Mouse (Mus musculus) heart, embryonic 14.5 days (tissue): ENCODE data around the gene 4930432M17Rik. TPM values are rescaled to one million over a fixed set of nuclear protein-coding genes. Genes with fewer than 3 reads are reported as not detected.

Source experiments
- ATAC-seq: fragments of 200-750 bp; cut with Nextera tagmentation; 2 replicates; pipeline ENCODE4 v1.8.0; 2017; ENCODE audit warnings: low read depth, moderate TSS enrichment; ENCODE audit not compliant: insufficient number of reproducible peaks, insufficient read depth, low FRiP score
- H3K27ac ChIP-seq, 2 experiments: fragments of 200-500 bp in 1 of 2; fragments of 300-500 bp in 1 of 2; sonication (generic) in 1 of 2; replicated peaks in 1 of 2; 2 replicates each; pipeline ENCODE4 v1.5.1; 2012 to 2014; ENCODE audit warnings: low read depth in 2 of 2, low read length in 2 of 2, control low read depth in 1 of 2, mild to moderate bottlenecking in 1 of 2, mixed read lengths in 1 of 2; ENCODE audit not compliant: control insufficient read depth in 1 of 2, insufficient read depth in 1 of 2
- H3K27me3 ChIP-seq: fragments of 300-500 bp; sonication (generic); 2 replicates; pipeline ENCODE4 v1.6.1; 2014; ENCODE audit warnings: mild to moderate bottlenecking, low read length, control low read depth; ENCODE audit not compliant: control insufficient read depth, insufficient read depth
- H3K36me3 ChIP-seq: fragments of 300-500 bp; sonication (generic); 2 replicates; pipeline ENCODE4 v1.6.1; 2014; ENCODE audit warnings: mild to moderate bottlenecking, control low read depth, low read length, mixed read lengths; ENCODE audit not compliant: control insufficient read depth, insufficient read depth
- H3K4me1 ChIP-seq, 2 experiments: fragments of 200-500 bp in 1 of 2; fragments of 300-500 bp in 1 of 2; sonication (generic) in 1 of 2; 2 replicates each; pipeline ENCODE4 v1.6.1; 2012 to 2014; ENCODE audit warnings: low read length in 2 of 2, control low read depth in 1 of 2, mixed read lengths in 1 of 2; ENCODE audit not compliant: control insufficient read depth in 2 of 2, insufficient read depth in 2 of 2
- H3K4me2 ChIP-seq: fragments of 300-500 bp; sonication (generic); 2 replicates; pipeline ENCODE4 v1.6.1; 2014; ENCODE audit warnings: mild to moderate bottlenecking, low read length
- H3K4me3 ChIP-seq, 2 experiments: fragments of 200-500 bp in 1 of 2; fragments of 300-500 bp in 1 of 2; sonication (generic) in 1 of 2; 2 replicates each; pipeline ENCODE4 v1.5.1; 2012 to 2014; ENCODE audit warnings: low read length in 2 of 2, mild to moderate bottlenecking in 2 of 2, control low read depth in 1 of 2, low read depth in 1 of 2, moderate library complexity in 1 of 2; ENCODE audit not compliant: control insufficient read depth in 1 of 2, insufficient read depth in 1 of 2
- H3K9ac ChIP-seq: fragments of 300-500 bp; sonication (generic); 2 replicates; pipeline ENCODE4 v1.6.1; 2014; ENCODE audit warnings: mild to moderate bottlenecking, low read length
- H3K9me3 ChIP-seq: fragments of 300-500 bp; sonication (generic); 2 replicates; pipeline ENCODE4 v1.6.1; 2016; ENCODE audit warnings: low read length, control low read depth; ENCODE audit not compliant: control insufficient read depth
- WGBS: fragments of 180-500 bp; shearing (Covaris S2); extraction: QIAGEN DNeasy Blood & Tissue Kit; methylation state at CpG from one replicate; pipeline ENCODE4 v1.1.7; 2014; 5-methylcytosine and 5-hydroxymethylcytosine counted together
- polyA plus RNA-seq: library from polyadenylated mRNA; unstranded; fragments of >200 nt; fragmentation: Nextera tagmentation; extraction: Ambion mirVana; gene quantifications from 2 replicates; pipeline ENCODE4 v1.2.1, GENCODE M21; 2014

Gene 4930432M17Rik
- polyA plus RNA-seq, 1 experiment from 2014 or later, result not detected

GRCm38 (mm10) chr3:121648238-121648778 is 22.3 kb upstream of the 4930432M17Rik start:
- no peaks in the 10 kb centered on the region for H3K27me3 ChIP-seq
- H3K9me3 ChIP-seq, result no peaks in the 10 kb centered on the region
- no peak overlapping the region for H3K4me3 ChIP-seq
- no peaks in the 10 kb centered on the region for H3K36me3 ChIP-seq
- 94% methylated on average over 8 of the region's 8 CpGs for WGBS
- no peak overlapping the region for H3K27ac ChIP-seq
- no peak for ATAC-seq
- no peak overlapping the region for H3K9ac ChIP-seq
- H3K4me1 ChIP-seq, result peaks cover 17% of the 10 kb centered on the region in 2 experiments
- no peak overlapping the region for H3K4me2 ChIP-seq

GRCm38 (mm10) chr3:121650052-121650671 is 20.4 kb upstream of the 4930432M17Rik start:
- no peak overlapping the region for H3K4me2 ChIP-seq
- no peaks in the 10 kb centered on the region for H3K36me3 ChIP-seq
- H3K9ac ChIP-seq, result no peak overlapping the region
- WGBS, result 31% methylated on average over 10 of the region's 10 CpGs
- H3K27ac ChIP-seq, result peak overlapping the region; percentile 7 to 26; a peak in 1 of 4 replicates
- ATAC-seq, result no peak; the same call in 1 of the 2 replicates
- peaks cover 12 to 17% of the 10 kb centered on the region in 2 experiments for H3K4me1 ChIP-seq
- no peaks in the 10 kb centered on the region for H3K9me3 ChIP-seq
- H3K4me3 ChIP-seq, result no peak overlapping the region
- H3K27me3 ChIP-seq, result no peaks in the 10 kb centered on the region

GRCm38 (mm10) chr3:121651710-121652109 is 18.9 kb upstream of the 4930432M17Rik start:
- H3K9me3 ChIP-seq, result no peaks in the 10 kb centered on the region
- no peak overlapping the region for H3K27ac ChIP-seq
- no peak for ATAC-seq
- no peak overlapping the region for H3K4me2 ChIP-seq
- WGBS, result 32% methylated on average over 3 of the region's 3 CpGs
- H3K27me3 ChIP-seq, result no peaks in the 10 kb centered on the region
- H3K4me1 ChIP-seq, result peaks cover 8 to 14% of the 10 kb centered on the region in 2 experiments
- no peak overlapping the region for H3K4me3 ChIP-seq
- no peaks in the 10 kb centered on the region for H3K36me3 ChIP-seq
- no peak overlapping the region for H3K9ac ChIP-seq

- 71% methylated on average over 1 of the region's 1 CpGs for WGBS
- Histone ChIP-seq H3K4me2 (no peak overlapping the region), H3K27me3 (no peaks in the 10 kb centered on the region), H3K27ac (no peak overlapping the region), H3K36me3 (no peaks in the 10 kb centered on the region), H3K4me1 (peaks cover 3 to 10% of the 10 kb centered on the region in 2 experiments), H3K4me3 (no peak overlapping the region), H3K9ac (no peak overlapping the region), H3K9me3 (no peaks in the 10 kb centered on the region)
- ATAC-seq, result no peak
Observed at GRCm38 (mm10) chr3:121652186-121652585, 18.4 kb upstream of the 4930432M17Rik start.

- no peak overlapping the region for H3K27ac ChIP-seq
- no peak overlapping the region for H3K9ac ChIP-seq
Observed at GRCm38 (mm10) chr3:121656922-121657321, 13.6 kb upstream of the 4930432M17Rik start.

GRCm38 (mm10) chr3:121662705-121663469 is 7.7 kb upstream of the 4930432M17Rik start:
- Histone ChIP-seq H3K4me1 (peaks cover 13% of the 10 kb centered on the region in 2 experiments), H3K9ac (no peak overlapping the region), H3K36me3 (no peaks in the 10 kb centered on the region), H3K27ac (peak overlapping the region; percentile 45 to 51), H3K9me3 (no peaks in the 10 kb centered on the region), H3K4me3 (no peak overlapping the region), H3K4me2 (peak overlapping the region; percentile 20; the same call in 1 of the 2 replicates), H3K27me3 (no peaks in the 10 kb centered on the region)
- no peak for ATAC-seq
- 14% methylated on average over 4 of the region's 4 CpGs for WGBS

More at GRCm38 (mm10) chr3:121656922-121657321, 13.6 kb upstream of the 4930432M17Rik start:
- Histone ChIP-seq H3K4me1 (peaks cover 0 to 3% of the 10 kb centered on the region in 2 experiments; a peak in 1 of 4 replicates), H3K4me2 (no peak overlapping the region), H3K27me3 (no peaks in the 10 kb centered on the region), H3K4me3 (no peak overlapping the region), H3K36me3 (no peaks in the 10 kb centered on the region), H3K9me3 (no peaks in the 10 kb centered on the region)
- 92% methylated on average over 4 of the region's 4 CpGs for WGBS
- ATAC-seq, result no peak

GRCm38 (mm10) chr3:121663470-121663847 is 7.1 kb upstream of the 4930432M17Rik start:
- no peaks in the 10 kb centered on the region for H3K9me3 ChIP-seq
- H3K9ac ChIP-seq, result no peak overlapping the region
- H3K27ac ChIP-seq, result no peak overlapping the region
- 78% methylated on average over 9 of the region's 9 CpGs for WGBS
- H3K27me3 ChIP-seq, result no peaks in the 10 kb centered on the region
- no peak overlapping the region for H3K4me3 ChIP-seq
- H3K36me3 ChIP-seq, result no peaks in the 10 kb centered on the region
- H3K4me1 ChIP-seq, result peaks cover 13% of the 10 kb centered on the region in 2 experiments
- no peak overlapping the region for H3K4me2 ChIP-seq
- no peak for ATAC-seq
